Mouse (Mus musculus) testis, adult 2 months (tissue): ENCODE results near the gene Timm13. TPM values are rescaled to one million over a fixed set of nuclear protein-coding genes. Genes with fewer than 3 reads are reported as not detected.

Source experiments
- H3K27ac ChIP-seq: fragments of 200-500 bp; 2 replicates; pipeline ENCODE4 v1.5.1; 2012; ENCODE audit warnings: low read depth, low read length; ENCODE audit not compliant: control insufficient read depth, insufficient read depth
- H3K27me3 ChIP-seq: fragments of 200-500 bp; 2 replicates; pipeline ENCODE4 v1.6.1; 2012; ENCODE audit warnings: mild to moderate bottlenecking, low read length, moderate library complexity; ENCODE audit not compliant: control insufficient read depth, insufficient read depth
- H3K36me3 ChIP-seq: fragments of 200-500 bp; 2 replicates; pipeline ENCODE4 v1.6.1; 2012; ENCODE audit warnings: mild to moderate bottlenecking, low read length; ENCODE audit not compliant: control insufficient read depth, insufficient read depth
- H3K4me1 ChIP-seq: fragments of 200-500 bp; 2 replicates; pipeline ENCODE4 v1.6.1; 2012; ENCODE audit warnings: low read length; ENCODE audit not compliant: control insufficient read depth, insufficient read depth
- H3K4me3 ChIP-seq: fragments of 200-500 bp; 2 replicates; pipeline ENCODE4 v1.5.1; 2012; ENCODE audit warnings: low read depth, mild to moderate bottlenecking, low read length, moderate library complexity, mixed read lengths; ENCODE audit not compliant: control insufficient read depth
- CTCF ChIP-seq: fragments of 200-500 bp; IDR thresholded peaks from 2 replicates; pipeline ENCODE4 v1.5.1; 2012; ENCODE audit warnings: low read depth, mild to moderate bottlenecking, inconsistent platforms, low read length, moderate library complexity; ENCODE audit not compliant: control insufficient read depth, insufficient read depth, insufficient replicate concordance
- POLR2A ChIP-seq: fragments of 200-500 bp; IDR thresholded peaks from 2 replicates; pipeline ENCODE4 v1.6.1; 2012; ENCODE audit warnings: low read depth, mild to moderate bottlenecking, inconsistent platforms, low read length, moderate library complexity; ENCODE audit not compliant: control insufficient read depth
- polyA plus RNA-seq: library from polyadenylated mRNA; depleted of rRNA; stranded (reverse); fragments of >200 nt; gene quantifications from 2 replicates; pipeline ENCODE4 v1.2.3, GENCODE M21; 2012

The Timm13 gene
- polyA plus RNA-seq, 1 experiment = 76.7 TPM

GRCm38 (mm10) chr10:80876594-80876993, 24.2 kb downstream of the Timm13 start:
- TF ChIP-seq CTCF = no peak
- TF ChIP-seq POLR2A = no peak
- Histone ChIP-seq H3K27ac (no peak overlapping the region), H3K4me3 (no peak overlapping the region), H3K27me3 (no peaks in the 10 kb centered on the region), H3K4me1 (peaks cover 3% of the 10 kb centered on the region), H3K36me3 (no peaks in the 10 kb centered on the region)

- Histone ChIP-seq H3K36me3 (no peaks in the 10 kb centered on the region), H3K27ac (no peak overlapping the region), H3K4me3 (no peak overlapping the region), H3K27me3 (no peaks in the 10 kb centered on the region), H3K4me1 (peaks cover 3% of the 10 kb centered on the region)
- TF ChIP-seq POLR2A = no peak
- TF ChIP-seq CTCF = no peak; the same call in 1 of the 2 replicates
These were observed 24.7 kb downstream of the Timm13 start for GRCm38 (mm10) chr10:80876028-80876427.

- H3K4me3 ChIP-seq = no peak overlapping the region
- no peaks in the 10 kb centered on the region for H3K36me3 ChIP-seq
- no peak overlapping the region for H3K27ac ChIP-seq
- H3K27me3 ChIP-seq = no peaks in the 10 kb centered on the region
- no peak for TF ChIP-seq CTCF
- no peak for TF ChIP-seq POLR2A
- no peaks in the 10 kb centered on the region for H3K4me1 ChIP-seq
These were observed 26.7 kb downstream of the Timm13 start for GRCm38 (mm10) chr10:80874035-80874434.

- no peak within 1 kb of the TSS for H3K4me3 ChIP-seq
- H3K4me1 ChIP-seq = no peaks in the 10 kb centered on the region
- H3K27ac ChIP-seq = no peak within 1 kb of the TSS
- no peak for TF ChIP-seq POLR2A
- no peak for TF ChIP-seq CTCF
- H3K27me3 ChIP-seq = no peaks in the 10 kb centered on the region
- no peaks in the 10 kb centered on the region for H3K36me3 ChIP-seq
These were observed 29.2 kb downstream of the Timm13 start, which contains the start of gene Tmprss9 for GRCm38 (mm10) chr10:80871581-80871980. TSS of gene Tmprss9 (plus strand) at chr10:80871848.

GRCm38 (mm10) chr10:80870993-80871392, 29.8 kb downstream of the Timm13 start:
- no peak overlapping the region for H3K27ac ChIP-seq
- TF ChIP-seq CTCF (no peak), POLR2A (no peak)
- no peak overlapping the region for H3K4me3 ChIP-seq
- H3K4me1 ChIP-seq = no peaks in the 10 kb centered on the region
- no peaks in the 10 kb centered on the region for H3K27me3 ChIP-seq
- no peaks in the 10 kb centered on the region for H3K36me3 ChIP-seq

GRCm38 (mm10) chr10:80864446-80864845, 36.3 kb downstream of the Timm13 start:
- no peaks in the 10 kb centered on the region for H3K4me1 ChIP-seq
- TF ChIP-seq CTCF = no peak
- no peak for TF ChIP-seq POLR2A
- H3K36me3 ChIP-seq = no peaks in the 10 kb centered on the region; the same call in 1 of the 2 replicates
- H3K27ac ChIP-seq = no peak overlapping the region
- H3K4me3 ChIP-seq = no peak overlapping the region
- H3K27me3 ChIP-seq = no peaks in the 10 kb centered on the region

GRCm38 (mm10) chr10:80862305-80862704, 38.5 kb downstream of the Timm13 start:
- Histone ChIP-seq H3K4me3 (no peak overlapping the region), H3K27ac (no peak overlapping the region), H3K4me1 (no peaks in the 10 kb centered on the region; the same call in 1 of the 2 replicates), H3K36me3 (no peaks in the 10 kb centered on the region; the same call in 1 of the 2 replicates), H3K27me3 (no peaks in the 10 kb centered on the region)
- no peak for TF ChIP-seq CTCF
- no peak for TF ChIP-seq POLR2A

GRCm38 (mm10) chr10:80858350-80858935, 42.3 kb downstream of the Timm13 start:
- Histone ChIP-seq H3K4me3 (no peak overlapping the region), H3K27me3 (no peaks in the 10 kb centered on the region), H3K4me1 (peaks cover 2% of the 10 kb centered on the region), H3K27ac (no peak overlapping the region), H3K36me3 (no peaks in the 10 kb centered on the region; the same call in 1 of the 2 replicates)
- TF ChIP-seq CTCF (no peak), POLR2A (no peak)

- no peak overlapping the region for H3K4me3 ChIP-seq
- H3K27me3 ChIP-seq = no peaks in the 10 kb centered on the region
- H3K36me3 ChIP-seq = no peaks in the 10 kb centered on the region; the same call in none of the 2 replicates
- no peak overlapping the region for H3K27ac ChIP-seq
- TF ChIP-seq POLR2A (no peak), CTCF (no peak)
- H3K4me1 ChIP-seq = peaks cover 2% of the 10 kb centered on the region
These were observed 42.9 kb downstream of the Timm13 start for GRCm38 (mm10) chr10:80857848-80858247.
